Mouse (Mus musculus): ENCODE results near the gene Slc16a13. TPM values are rescaled to one million over a fixed set of nuclear protein-coding genes. Genes with fewer than 3 reads are reported as not detected.
"Not testable (repeated sequence)": the region's sequence is repeated elsewhere in the genome, so short reads cannot be mapped to it uniquely, and the experiment has no call there.

The Slc16a13 gene
- polyA plus RNA-seq, 1 experiment from 2014 or later: 14.9 TPM

- no peak overlapping the region for H3K27ac ChIP-seq (replicated peaks)
- no peak overlapping the region for H3K4me3 ChIP-seq
- 98% methylated on average over 4 of the region's 4 CpGs for WGBS
- no peaks in the 10 kb centered on the region for H3K4me1 ChIP-seq
- ATAC-seq (replicated peaks): no peak
- no peaks in the 10 kb centered on the region for H3K9me3 ChIP-seq
- H3K4me2 ChIP-seq (replicated peaks): no peak overlapping the region
- no peaks in the 10 kb centered on the region for H3K36me3 ChIP-seq
- no peaks in the 10 kb centered on the region for H3K27me3 ChIP-seq
- no peak overlapping the region for H3K9ac ChIP-seq (replicated peaks)
Measured at GRCm38 (mm10) chr11:70180496-70180895, 40.4 kb downstream of the Slc16a13 start.

- WGBS: 31% methylated on average over 14 of the region's 14 CpGs
- Histone ChIP-seq H3K4me1 (no peaks in the 10 kb centered on the region), H3K4me2 (replicated peaks) (no peak overlapping the region)
Measured at GRCm38 (mm10) chr11:70179401-70179800, 41.5 kb downstream of the Slc16a13 start.

GRCm38 (mm10) chr11:70178756-70179155, 42.1 kb downstream of the Slc16a13 start:
- no peaks in the 10 kb centered on the region for H3K36me3 ChIP-seq
- H3K27ac ChIP-seq (replicated peaks): no peak overlapping the region
- no peaks in the 10 kb centered on the region for H3K4me1 ChIP-seq
- no peak overlapping the region for H3K4me2 ChIP-seq (replicated peaks)
- no peak overlapping the region for H3K4me3 ChIP-seq
- 77% methylated on average over 11 of the region's 11 CpGs for WGBS
- H3K9ac ChIP-seq (replicated peaks): no peak overlapping the region
- no peak for ATAC-seq (replicated peaks)
- no peaks in the 10 kb centered on the region for H3K27me3 ChIP-seq
- H3K9me3 ChIP-seq: no peaks in the 10 kb centered on the region

More at GRCm38 (mm10) chr11:70179401-70179800, 41.5 kb downstream of the Slc16a13 start:
- ATAC-seq (replicated peaks): no peak
- H3K4me3 ChIP-seq: no peak overlapping the region
- H3K9ac ChIP-seq (replicated peaks): no peak overlapping the region
- H3K27ac ChIP-seq (replicated peaks): no peak overlapping the region
- no peaks in the 10 kb centered on the region for H3K9me3 ChIP-seq
- H3K27me3 ChIP-seq: no peaks in the 10 kb centered on the region
- H3K36me3 ChIP-seq: no peaks in the 10 kb centered on the region

GRCm38 (mm10) chr11:70178311-70178710, 42.6 kb downstream of the Slc16a13 start:
- Histone ChIP-seq H3K36me3 (no peaks in the 10 kb centered on the region), H3K4me1 (no peaks in the 10 kb centered on the region), H3K27ac (replicated peaks) (no peak overlapping the region), H3K4me2 (replicated peaks) (no peak overlapping the region), H3K9me3 (no peaks in the 10 kb centered on the region), H3K4me3 (no peak overlapping the region), H3K27me3 (no peaks in the 10 kb centered on the region), H3K9ac (replicated peaks) (no peak overlapping the region)
- ATAC-seq (replicated peaks): no peak
- 82% methylated on average over 11 of the region's 11 CpGs for WGBS

- H3K9me3 ChIP-seq: no peaks in the 10 kb centered on the region
- no peak overlapping the region for H3K9ac ChIP-seq (replicated peaks)
- H3K36me3 ChIP-seq: no peaks in the 10 kb centered on the region
- no peak for ATAC-seq (replicated peaks)
- no peak overlapping the region for H3K4me3 ChIP-seq
- no peak overlapping the region for H3K4me2 ChIP-seq (replicated peaks)
- WGBS: 74% methylated on average over 8 of the region's 8 CpGs
- H3K27ac ChIP-seq (replicated peaks): no peak overlapping the region
- no peaks in the 10 kb centered on the region for H3K27me3 ChIP-seq
- H3K4me1 ChIP-seq: no peaks in the 10 kb centered on the region
Measured at GRCm38 (mm10) chr11:70177647-70178046, 43.2 kb downstream of the Slc16a13 start.

GRCm38 (mm10) chr11:70174491-70174890, 46.4 kb downstream of the Slc16a13 start:
- H3K27me3 ChIP-seq: no peaks in the 10 kb centered on the region
- ATAC-seq (replicated peaks): no peak
- no peak overlapping the region for H3K4me2 ChIP-seq (replicated peaks)
- H3K4me1 ChIP-seq: no peaks in the 10 kb centered on the region
- H3K36me3 ChIP-seq: no peaks in the 10 kb centered on the region
- no peak overlapping the region for H3K4me3 ChIP-seq
- H3K9ac ChIP-seq (replicated peaks): no peak overlapping the region
- H3K9me3 ChIP-seq: no peaks in the 10 kb centered on the region
- 87% methylated on average over 4 of the region's 4 CpGs for WGBS
- H3K27ac ChIP-seq (replicated peaks): no peak overlapping the region

GRCm38 (mm10) chr11:70172298-70172697, 48.6 kb downstream of the Slc16a13 start:
- Histone ChIP-seq H3K4me2 (replicated peaks) (no peak overlapping the region), H3K4me1 (no peaks in the 10 kb centered on the region), H3K9me3 (no peaks in the 10 kb centered on the region), H3K9ac (replicated peaks) (no peak overlapping the region), H3K4me3 (no peak overlapping the region), H3K27ac (replicated peaks) (no peak overlapping the region), H3K27me3 (no peaks in the 10 kb centered on the region), H3K36me3 (no peaks in the 10 kb centered on the region)
- no peak for ATAC-seq (replicated peaks)
- WGBS: 52% methylated on average over 5 of the region's 5 CpGs

GRCm38 (mm10) chr11:70171847-70172246, 49.0 kb downstream of the Slc16a13 start:
- Histone ChIP-seq H3K9me3 (no peaks in the 10 kb centered on the region), H3K4me1 (no peaks in the 10 kb centered on the region), H3K4me2 (replicated peaks) (no peak overlapping the region), H3K4me3 (no peak overlapping the region), H3K36me3 (no peaks in the 10 kb centered on the region), H3K9ac (replicated peaks) (no peak overlapping the region), H3K27me3 (no peaks in the 10 kb centered on the region), H3K27ac (replicated peaks) (no peak overlapping the region)
- no peak for ATAC-seq (replicated peaks)
- 49% methylated on average over 3 of the region's 3 CpGs for WGBS

GRCm38 (mm10) chr11:70171181-70171580, 49.7 kb downstream of the Slc16a13 start:
- no peaks in the 10 kb centered on the region for H3K9me3 ChIP-seq
- 82% methylated on average over 7 of the region's 7 CpGs for WGBS

GRCm38 (mm10) chr11:70170291-70170690, 50.6 kb downstream of the Slc16a13 start:
- WGBS: 76% methylated on average over 7 of the region's 7 CpGs
- H3K9me3 ChIP-seq: no peaks in the 10 kb centered on the region
- no peak overlapping the region for H3K9ac ChIP-seq (replicated peaks)
- H3K4me1 ChIP-seq: no peaks in the 10 kb centered on the region
- no peaks in the 10 kb centered on the region for H3K27me3 ChIP-seq
- H3K36me3 ChIP-seq: no peaks in the 10 kb centered on the region
- no peak overlapping the region for H3K4me3 ChIP-seq
- no peak overlapping the region for H3K27ac ChIP-seq (replicated peaks)
- ATAC-seq (replicated peaks): no peak
- no peak overlapping the region for H3K4me2 ChIP-seq (replicated peaks)

More at GRCm38 (mm10) chr11:70171181-70171580, 49.7 kb downstream of the Slc16a13 start:
- no peaks in the 10 kb centered on the region for H3K4me1 ChIP-seq
- H3K36me3 ChIP-seq: no peaks in the 10 kb centered on the region
- no peak overlapping the region for H3K9ac ChIP-seq (replicated peaks)
- H3K4me3 ChIP-seq: no peak overlapping the region
- ATAC-seq (replicated peaks): no peak
- H3K27ac ChIP-seq (replicated peaks): no peak overlapping the region
- H3K4me2 ChIP-seq (replicated peaks): no peak overlapping the region
- no peaks in the 10 kb centered on the region for H3K27me3 ChIP-seq

GRCm38 (mm10) chr11:70169471-70169870, 51.4 kb downstream of the Slc16a13 start:
- not testable (repeated sequence) for H3K9ac ChIP-seq (replicated peaks)

GRCm38 (mm10) chr11:70168136-70168535, 52.7 kb downstream of the Slc16a13 start:
- no peak overlapping the region for H3K4me2 ChIP-seq (replicated peaks)
- H3K9me3 ChIP-seq: no peaks in the 10 kb centered on the region
- no peak overlapping the region for H3K27ac ChIP-seq (replicated peaks)
- ATAC-seq (replicated peaks): no peak
- H3K27me3 ChIP-seq: no peaks in the 10 kb centered on the region
- H3K4me1 ChIP-seq: no peaks in the 10 kb centered on the region
- 61% methylated on average over 7 of the region's 7 CpGs for WGBS
- no peak overlapping the region for H3K9ac ChIP-seq (replicated peaks)
- no peaks in the 10 kb centered on the region for H3K36me3 ChIP-seq
- no peak overlapping the region for H3K4me3 ChIP-seq

More at GRCm38 (mm10) chr11:70169471-70169870, 51.4 kb downstream of the Slc16a13 start:
- H3K4me2 ChIP-seq (replicated peaks); H3K4me1 ChIP-seq; H3K9me3 ChIP-seq; H3K36me3 ChIP-seq; H3K4me3 ChIP-seq; H3K27me3 ChIP-seq; H3K27ac ChIP-seq (replicated peaks); ATAC-seq (replicated peaks): not testable (repeated sequence)
- WGBS: 90% methylated on average over 7 of the region's 7 CpGs
